Mouse (Mus musculus): Measurements from ENCODE around the gene Sgk2.
A peak's percentile ranks its signal among the peaks of the same experiment; 100 is the strongest.

Gene Sgk2

DNA sequence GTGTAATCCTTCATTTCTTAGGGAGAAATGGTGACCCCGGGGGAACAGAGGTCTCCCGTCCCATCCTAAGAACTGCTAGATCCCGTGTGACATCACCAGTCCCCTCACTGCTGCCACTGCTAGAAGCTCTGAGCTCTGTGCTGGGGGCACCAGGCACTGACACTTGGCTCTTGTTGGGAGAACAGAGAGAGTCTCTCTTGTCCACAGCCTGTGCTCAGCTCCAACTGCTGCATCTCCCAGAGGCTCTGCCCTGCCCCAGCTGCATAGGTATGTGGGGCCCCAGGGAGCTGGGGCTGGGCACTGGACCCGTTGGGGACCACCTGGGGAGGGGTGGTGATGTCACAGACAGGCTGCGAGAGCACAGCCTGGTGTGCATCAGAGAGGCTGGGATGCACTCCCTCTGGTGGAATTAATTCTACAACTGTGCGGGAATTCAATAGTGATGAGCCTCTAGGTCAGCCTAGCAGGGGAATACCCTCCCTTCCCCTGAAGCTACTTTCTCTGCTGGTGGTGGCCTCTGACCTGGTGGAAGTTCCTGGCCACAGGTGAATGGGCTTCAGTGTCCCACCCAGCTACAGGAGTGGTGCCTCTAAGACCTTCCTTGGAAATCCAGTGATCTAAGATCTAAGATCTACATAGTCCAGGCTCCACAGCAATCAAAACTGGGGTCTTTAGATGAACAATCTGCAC, 4.4 kb downstream of the Sgk2 start:
- DNase-seq (ENCODE audit: low spot score in 2 of 2), result no peak

DNA sequence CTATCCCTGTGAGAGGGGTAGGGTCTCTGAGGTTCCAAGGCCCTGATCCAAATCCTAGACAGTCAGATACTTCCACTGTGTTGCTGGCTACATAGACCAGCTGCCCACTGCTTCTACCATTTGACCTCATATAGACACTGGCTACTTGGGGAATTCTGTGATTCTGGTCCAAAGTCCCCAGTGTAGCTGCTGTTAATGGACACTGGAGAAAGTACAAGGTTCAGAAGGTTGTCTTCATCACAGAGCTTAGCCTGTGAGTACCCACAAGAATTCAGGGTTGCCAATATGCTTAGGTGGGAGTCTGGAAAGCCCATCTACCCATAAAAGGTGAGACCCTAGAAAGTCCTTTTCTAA, 4.9 kb downstream of the Sgk2 start:
- DNase-seq (ENCODE audit: low spot score in 2 of 2), result no peak

DNA sequence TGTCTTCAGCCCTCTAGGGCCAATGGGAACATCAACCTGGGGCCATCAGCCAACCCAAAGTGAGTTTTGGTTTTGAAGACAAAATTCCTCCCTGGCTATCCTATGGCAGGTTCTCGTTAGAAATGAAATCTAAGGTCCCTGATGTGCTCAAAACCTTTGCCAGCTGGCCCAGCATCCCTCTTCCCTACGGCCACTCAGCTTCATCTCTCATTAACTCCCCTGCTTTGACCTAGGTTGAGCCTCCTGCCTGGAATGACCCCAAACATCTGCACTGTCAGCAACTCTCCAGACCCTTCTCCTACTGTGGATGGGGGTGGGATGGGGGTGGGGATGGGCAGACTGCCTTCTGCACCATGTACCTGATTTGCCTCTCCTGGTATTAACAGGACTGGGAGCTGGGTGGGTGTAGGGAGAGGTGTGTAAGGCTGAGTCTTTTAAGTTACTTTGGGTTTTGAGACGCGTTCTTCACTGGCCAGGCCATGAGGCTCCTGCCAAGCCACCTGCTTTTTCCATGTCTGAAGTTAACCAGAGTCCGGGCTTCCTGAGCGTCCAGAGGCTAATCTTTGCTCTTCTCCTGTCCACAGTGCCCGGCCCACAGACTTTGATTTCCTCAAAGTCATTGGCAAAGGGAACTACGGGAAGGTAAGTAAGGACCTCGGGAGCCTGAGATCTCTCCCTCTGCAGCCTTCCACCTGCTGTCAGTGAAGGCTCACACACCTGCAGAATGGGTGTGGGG, 6.9 kb downstream of the Sgk2 start:
- no peak for DNase-seq (ENCODE audit: low spot score in 2 of 2)

DNA sequence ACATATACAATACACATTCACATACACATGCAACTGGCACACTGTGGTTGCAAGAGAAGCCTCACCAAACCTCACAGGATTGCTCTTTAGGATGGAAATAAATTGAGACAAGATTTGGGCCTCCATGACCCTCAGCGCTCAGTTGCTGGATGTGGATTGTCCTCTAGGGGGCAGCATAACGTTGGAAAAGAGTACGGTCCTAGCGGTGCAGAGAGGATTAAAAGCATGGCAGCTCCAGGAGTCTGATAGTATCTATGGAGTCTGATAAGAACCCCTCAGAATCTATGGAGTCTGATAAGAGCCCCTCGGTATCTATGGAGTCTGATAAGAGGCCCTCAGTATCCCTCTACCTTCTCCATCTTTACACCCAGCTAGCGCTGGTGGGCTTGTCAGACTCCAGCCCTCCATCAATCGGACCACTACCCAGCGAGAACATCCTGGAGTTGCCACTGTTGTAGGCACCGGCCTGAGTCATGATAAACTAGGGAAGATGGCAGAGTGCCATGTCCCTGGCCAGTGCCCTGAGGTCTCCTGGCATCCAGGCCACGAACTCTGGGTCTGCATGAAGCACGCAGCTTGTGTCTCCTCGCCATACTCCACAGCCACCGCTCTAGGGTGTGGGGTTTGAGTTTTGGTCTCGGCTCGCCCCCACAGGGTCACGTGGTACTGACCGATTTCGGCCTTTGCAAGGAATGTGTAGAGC, 11.5 kb downstream of the Sgk2 start:
- DNase-seq (ENCODE audit: low spot score in 2 of 2), result peak; percentile 28 to 46

DNA sequence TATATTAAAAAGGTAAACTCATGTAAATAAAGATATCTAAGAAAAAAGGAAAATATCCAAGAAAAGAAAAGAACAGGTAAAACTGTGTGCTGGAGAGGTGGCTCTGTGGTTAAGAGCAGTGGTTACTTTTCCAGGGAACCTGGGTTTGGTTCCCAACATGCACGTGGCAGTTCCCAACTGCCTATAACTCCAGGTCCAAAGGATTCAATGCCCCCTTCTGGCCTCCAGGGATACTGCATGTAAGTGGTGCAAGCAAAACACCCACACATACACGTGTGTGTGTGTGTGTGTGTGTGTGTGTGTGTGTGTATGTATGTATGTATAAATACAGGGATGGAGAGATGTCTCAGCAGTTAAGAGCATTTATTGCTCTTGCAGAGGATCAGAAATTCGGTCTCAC, 12.6 kb downstream of the Sgk2 start:
- peak in 1 of 2 experiments; percentile 16 for DNase-seq (ENCODE audit: low spot score in 2 of 2)

DNA sequence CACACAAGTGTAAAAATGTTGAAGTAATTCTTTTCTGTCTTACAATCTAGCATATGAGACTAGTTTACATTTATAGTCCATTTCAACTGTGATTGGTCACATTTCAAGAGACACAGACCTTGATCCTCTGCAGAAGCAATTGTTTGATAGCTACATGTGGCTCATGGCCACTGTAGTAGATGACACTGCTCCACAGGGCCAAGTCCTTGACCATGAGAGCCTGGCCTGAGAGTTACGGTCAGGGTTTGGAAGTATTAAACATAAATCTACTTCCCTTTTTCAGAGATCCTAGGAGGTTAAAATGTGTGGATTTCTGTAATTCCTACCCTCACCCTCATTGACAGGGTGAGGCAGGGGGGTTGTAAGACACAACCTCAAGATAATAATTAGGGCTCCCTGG, 13.9 kb downstream of the Sgk2 start:
- no peak for DNase-seq (ENCODE audit: low spot score in 2 of 2)

DNA sequence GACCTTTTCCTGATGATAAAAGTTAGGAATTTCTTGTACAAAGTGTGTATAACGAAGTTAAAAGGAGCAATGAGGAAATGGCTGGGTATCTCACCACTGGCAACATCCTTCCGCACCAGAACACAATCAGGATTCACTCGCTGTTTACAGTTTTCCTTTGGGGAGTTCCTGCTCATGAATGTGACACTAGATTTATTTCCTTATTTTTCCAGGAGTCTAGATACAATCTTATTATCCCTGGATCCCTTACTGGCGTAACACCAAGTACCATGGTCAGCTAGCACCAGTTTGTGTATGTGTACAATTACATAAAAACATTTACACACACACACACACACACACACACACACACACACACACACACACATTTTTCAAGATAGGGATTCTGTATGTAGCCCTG, 20.2 kb downstream of the Sgk2 start:
- DNase-seq (ENCODE audit: low spot score in 2 of 2), result no peak

DNA sequence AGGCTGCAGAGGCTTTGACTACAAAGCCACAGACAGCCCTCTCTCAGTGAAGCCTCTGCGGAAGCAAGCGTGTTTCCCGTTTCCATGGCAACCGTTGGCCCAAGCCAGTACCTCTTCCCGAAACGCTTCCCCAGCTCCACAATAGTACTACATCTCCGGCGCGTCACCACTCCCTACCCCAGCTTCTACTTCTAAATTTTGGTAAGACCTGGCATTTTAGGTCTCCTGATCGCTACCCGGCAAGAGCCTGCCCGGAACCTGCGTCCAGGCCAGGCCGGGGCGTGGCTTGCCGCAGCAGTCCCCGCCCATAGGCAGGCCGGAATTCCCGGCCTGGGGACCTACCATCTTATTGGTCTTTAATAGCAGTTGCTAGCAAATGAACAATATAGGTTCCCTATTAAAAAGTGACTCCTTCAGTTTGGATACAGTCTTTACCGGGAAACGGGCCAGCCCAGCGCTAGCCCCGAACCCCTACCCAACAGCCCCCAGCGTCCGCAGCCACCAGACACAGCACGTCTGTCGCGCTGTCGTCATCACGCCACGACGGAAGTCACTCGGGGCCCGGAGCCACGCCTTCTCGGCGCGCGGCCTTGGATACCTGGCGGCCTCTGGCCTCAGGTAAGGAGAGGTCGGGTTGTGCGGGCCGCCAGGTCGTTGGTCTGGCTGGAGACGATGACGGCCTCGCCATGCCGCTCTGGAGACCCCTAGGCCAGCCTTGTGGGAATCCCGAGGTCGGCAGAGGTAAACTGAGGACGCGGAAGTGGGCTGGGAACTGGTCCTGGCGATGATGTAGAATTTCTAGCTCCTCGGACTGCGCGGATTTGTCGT, 30.0 kb downstream of the Sgk2 start, which contains the start of gene Ift52:
TSS of gene Ift52 (plus strand) at position 439 of the 828 bp plus-strand sequence.
- DNase-seq (ENCODE audit: low spot score in 2 of 2), result peak; percentile 88 to 89

DNA sequence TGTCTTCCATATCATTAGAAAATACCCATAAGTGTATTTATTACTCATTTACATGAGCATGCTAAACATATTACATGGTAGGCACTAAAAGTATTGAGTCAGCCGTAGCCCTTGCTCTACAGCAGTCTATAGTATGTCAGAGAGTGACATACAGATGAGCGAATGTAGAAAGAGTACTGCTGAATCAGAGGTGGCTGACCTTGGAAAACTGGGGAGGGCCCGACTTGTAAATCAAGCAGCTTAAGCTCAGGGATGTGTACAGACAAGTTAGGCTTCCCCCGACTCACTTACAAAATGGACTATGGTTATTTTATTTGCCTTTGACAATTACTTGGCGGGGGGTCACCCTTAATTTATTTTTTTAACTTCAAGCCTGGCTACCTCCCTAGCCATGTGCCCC, 44.2 kb downstream of the Sgk2 start:
- DNase-seq (ENCODE audit: low spot score in 2 of 2), result no peak

DNA sequence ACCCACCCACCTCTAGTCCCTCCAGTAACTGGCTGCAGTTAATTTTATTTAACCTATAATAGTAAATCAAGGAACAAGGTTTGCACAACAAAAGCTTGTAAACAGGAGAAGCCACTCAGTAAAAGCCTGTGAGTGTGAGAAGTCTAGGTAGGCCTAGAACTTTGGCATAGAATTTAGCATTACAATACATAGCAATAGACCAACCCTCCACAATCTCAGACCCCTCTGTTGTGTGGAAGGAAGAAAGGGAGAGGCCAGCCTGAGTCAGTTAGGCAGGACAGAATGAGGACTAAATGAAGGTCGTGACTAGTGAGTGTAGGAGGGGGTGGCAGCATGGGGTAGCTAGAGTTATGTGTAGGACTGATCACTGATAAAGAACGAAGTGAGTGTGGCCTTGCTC, 44.6 kb downstream of the Sgk2 start:
- no peak for DNase-seq (ENCODE audit: low spot score in 2 of 2)

DNA sequence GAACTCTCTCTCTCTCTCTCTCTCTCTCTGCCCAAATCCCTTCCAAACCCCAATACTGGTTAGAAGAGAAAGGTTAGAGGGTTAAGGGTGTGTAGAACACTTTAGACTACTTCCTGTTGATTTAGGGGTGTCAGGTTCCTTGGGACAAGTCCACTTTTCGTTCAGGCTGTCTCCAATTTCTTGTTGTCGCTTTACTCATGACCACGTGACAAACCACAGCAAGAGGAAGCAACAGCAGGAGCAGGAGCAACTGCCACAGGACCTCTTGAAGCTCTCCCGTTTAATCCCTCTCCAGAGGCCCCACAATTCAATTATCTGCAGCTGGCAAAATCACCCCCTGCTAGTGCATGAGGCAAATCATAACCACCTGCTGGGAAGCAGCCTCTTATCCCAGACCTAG, 45.5 kb downstream of the Sgk2 start:
- no peak for DNase-seq (ENCODE audit: low spot score in 2 of 2)

DNA sequence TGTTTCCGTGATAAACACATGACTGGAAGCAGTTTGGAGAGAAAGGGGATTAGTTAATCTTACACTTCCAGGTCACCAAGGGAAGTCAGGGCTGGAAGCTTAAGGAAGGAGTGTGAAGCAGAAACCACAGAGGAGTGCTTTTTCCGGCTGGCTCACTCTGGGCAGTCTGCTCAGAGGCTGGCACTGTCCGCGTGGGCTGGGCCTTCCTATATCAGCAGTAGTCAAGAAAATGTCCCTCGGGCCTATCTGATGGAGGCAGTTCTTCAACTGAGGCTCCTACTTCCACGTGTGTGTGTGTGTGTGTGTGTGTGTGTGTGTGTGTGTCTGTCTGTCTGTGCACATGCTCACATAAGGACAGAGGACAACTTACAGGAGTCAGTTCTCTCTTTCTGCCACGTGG, 52.8 kb downstream of the Sgk2 start:
- DNase-seq (ENCODE audit: low spot score in 2 of 2), result no peak

DNA sequence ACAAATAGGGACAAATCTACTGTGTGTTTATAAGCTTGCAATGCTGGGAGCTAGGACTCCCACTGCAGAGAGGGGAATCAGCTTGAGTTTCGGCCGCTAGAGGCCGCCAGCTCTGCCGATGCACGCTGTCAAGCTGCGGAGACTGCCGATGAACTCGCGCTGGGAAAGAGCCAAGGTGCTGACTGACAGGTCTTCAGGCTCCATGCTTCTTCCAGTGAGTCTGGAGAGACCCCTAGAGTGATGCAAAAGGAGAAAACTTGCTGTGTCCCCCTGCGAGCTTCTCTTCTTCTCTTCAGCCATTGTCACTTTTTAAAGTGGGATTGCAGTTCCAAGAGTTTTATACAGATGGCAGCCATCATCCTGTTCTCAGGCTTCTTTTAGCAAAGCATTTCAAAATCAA, 61.0 kb downstream of the Sgk2 start:
- peak; percentile 13 to 41 for DNase-seq (ENCODE audit: low spot score in 2 of 2)

DNA sequence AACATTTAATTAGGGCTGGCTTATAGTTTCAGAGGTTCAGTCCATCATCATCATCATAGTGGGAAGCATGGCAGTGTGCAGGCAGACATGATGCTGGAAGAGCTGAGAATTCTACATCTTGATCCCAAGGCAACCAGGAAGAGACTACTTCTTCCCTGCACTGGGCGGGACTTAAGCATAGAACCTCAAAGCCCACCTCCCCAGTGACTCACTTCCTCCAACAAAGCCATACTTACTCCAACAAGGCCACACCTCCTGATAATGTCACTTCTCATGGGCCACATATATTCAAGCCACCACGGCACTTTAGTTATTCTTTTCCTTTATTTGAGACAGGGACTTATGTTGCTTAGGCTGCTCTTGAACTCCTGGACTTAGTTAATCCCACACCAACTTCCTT, 62.0 kb downstream of the Sgk2 start:
- no peak for DNase-seq (ENCODE audit: low spot score in 2 of 2)

DNA sequence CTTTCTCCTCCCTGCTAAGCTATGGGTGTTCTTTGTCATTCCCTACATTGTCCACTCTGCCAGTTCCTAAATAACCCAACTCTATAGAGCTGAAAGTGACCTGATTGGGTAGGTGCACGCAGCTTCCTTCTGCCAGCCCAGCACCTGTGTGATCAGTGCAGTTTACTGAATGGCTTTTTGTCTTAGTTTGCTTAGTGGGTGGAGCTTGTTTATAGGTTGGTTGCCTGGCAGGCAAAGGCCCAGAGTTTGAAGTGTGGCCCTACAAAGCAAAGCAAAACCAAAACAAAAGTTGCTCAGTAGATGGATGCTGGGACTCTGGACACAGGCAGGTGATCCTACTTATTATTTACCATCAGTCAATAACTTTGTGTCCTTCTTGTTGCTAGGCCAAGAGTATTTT, 64.6 kb downstream of the Sgk2 start:
- no peak for DNase-seq (ENCODE audit: low spot score in 2 of 2)

DNA sequence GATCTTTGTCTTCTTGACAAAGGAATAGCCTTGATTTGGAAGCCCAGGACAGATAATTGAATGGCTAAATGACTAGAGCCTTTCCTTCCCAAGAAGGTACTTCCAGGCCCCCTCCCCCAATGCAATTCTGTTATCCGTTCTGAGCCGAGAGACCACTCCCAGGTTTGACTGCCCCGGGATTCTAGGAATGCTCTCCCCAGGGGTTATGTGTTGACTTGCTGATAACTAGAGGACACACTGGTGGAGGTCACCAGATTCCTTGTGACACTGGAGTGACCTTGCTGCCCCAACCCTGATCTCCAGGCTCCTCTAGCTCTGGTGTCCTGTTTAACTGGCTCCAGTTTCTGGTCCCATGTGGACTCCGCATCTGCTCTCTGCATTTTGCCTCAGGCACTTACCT, 65.0 kb downstream of the Sgk2 start:
- no peak for DNase-seq (ENCODE audit: low spot score in 2 of 2)

DNA sequence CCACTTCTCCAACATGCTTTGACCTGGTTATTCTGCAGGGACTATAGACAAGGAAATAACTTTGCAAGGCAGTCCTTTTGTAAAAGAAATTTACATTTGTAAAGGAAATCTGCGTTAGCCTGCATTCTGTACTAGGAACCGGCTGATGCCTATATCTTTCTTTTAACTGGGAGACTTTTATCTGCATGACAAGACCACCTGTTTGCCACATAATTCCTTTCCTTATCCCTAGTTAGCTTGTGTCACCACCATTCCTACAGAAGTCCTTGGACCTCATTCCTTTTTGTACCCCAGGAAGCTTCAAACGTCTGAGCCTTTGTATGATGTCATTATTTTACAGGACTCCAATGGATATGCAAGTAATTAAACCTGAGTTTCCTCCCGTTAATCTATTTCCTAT, 65.7 kb downstream of the Sgk2 start:
- DNase-seq (ENCODE audit: low spot score in 2 of 2), result no peak

DNA sequence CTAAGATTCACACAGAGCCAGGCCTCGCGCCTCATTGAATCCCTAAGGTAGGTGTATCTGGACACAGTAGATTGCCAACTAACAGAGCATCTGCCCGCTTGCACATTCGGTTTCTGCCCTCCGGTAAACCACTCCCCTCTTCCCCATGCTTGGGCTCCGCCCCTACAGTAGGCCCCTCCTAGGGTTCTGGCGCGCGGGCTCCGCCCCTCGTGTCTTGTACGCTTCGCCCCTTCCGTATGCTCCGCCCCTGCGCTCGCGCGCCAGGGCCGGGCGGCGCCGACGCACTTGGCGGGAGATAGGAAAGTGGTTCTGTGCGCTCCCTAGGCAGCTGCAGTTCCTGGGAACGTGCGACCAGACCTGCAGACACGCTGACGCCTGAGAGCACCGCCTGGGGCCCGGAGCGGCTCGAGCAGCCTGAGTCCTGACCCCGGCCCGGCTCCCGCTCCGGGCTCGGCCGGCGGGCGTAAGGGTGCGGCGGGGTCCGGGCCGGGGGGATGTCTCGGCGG, 67.3 kb downstream of the Sgk2 start, which contains the start of gene Mybl2:
TSS of gene Mybl2 (plus strand) at position 353 of the 506 bp plus-strand sequence.
- DNase-seq (ENCODE audit: low spot score in 2 of 2), result peak; percentile 88 to 91

DNA sequence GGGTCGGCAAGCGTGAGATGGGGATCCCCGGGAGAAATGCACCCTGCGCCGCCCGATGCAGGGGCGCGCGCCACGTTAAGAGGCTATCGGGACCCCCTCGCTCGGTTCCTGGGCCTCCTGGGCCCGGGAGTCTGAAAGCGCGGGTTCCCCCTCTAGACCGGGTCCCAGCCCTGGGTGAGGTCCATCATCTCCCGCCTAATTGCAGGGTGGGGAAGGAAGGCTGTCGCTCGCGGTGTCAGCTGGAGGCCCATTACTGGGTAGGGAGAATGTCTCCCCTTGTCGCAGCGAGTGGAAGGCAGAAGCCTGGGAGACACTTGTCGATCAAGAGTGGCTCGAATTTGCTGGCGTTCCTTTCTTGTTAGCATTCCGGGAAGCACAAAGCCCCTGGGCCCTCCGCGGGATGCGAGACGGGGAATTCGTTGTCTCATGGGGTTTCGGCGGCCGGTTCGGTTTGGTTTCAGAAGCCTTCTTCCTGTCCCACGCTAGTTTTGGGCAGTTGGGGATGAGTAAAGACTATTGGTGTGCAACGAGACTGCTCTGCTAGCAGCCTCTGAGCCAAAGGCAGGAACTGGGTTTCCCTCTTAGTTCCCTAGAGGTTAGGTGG, 67.9 kb downstream of the Sgk2 start:
- DNase-seq (ENCODE audit: low spot score in 2 of 2), result peak in 1 of 2 experiments; percentile 5

DNA sequence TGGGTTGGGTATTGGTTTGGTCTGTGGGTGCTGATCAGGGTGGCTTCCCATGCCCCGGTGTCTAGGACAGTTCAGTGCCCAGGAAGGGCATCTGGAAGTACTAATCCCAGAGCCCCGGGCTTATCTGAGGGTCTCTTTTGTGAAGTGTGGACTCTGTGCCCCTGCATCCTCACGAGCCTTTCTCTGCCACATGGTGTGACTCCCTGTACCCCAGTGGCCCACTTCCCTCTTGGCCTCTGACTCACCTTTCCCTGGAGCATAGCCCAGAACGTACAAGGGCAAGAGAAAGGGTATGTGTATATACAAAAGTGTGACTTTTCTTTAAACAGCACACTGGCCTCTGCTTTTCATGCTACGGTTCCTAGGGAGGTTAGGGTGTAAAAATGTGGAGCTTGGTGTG, 68.6 kb downstream of the Sgk2 start:
- no peak for DNase-seq (ENCODE audit: low spot score in 2 of 2)

DNA sequence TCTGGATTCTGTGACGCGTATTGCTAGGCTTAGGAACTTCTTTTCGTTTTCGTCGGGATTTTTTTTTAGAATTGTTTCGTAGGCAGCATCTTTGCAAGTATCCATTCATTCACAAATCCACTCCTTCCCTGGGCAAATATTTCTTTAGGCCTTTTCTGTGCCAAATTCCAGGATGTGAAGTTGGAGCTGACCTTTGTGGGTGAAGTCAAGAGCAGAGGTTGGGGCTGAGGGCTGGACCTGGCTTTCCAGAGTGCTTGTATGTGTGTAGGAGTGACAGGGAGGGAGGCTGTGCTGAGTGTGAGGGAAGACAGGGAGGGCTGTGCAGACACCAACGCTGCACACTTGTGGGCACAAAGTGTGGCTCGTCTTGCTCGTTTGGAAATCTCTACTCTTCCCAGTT, 69.5 kb downstream of the Sgk2 start:
- no peak for DNase-seq (ENCODE audit: low spot score in 2 of 2)

Data from natural killer cell, adult 2 months (primary cell).